Mouse (Mus musculus): Measurements from ENCODE around the gene March10. TPM values are rescaled to one million over a fixed set of nuclear protein-coding genes. Genes with fewer than 3 reads are reported as not detected.

The March10 gene
- total and polyA plus RNA-seq, 3 experiments, result 0.05 TPM; not detected in 2

DNA sequence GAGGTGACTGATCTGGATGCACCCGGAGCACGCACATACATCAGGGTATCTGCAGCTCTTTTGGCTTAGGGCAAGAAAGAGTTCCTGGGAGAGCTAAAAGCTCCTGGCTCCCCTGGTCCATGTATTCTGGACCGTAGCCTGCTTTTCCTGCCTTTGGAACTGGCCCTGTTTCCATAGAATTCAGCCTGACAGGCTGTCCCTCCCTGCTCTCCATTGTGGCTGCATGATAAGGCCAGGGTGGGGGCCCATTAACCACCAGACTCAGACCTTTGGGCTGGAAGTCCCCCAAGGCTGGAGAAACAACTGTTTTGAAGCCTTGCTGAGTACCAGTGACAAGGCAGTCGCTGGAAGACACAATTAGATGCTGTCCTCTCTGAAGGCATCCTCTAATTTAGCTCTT, 13.0 kb upstream of the March10 start:
- Histone ChIP-seq H3K4me1 (ENCODE audit: insufficient read depth, low read depth, low read length) (no peaks in the 10 kb centered on the region), H3K36me3 (replicated peaks) (no peaks in the 10 kb centered on the region), H3K9me3 (replicated peaks) (no peaks in the 10 kb centered on the region), H3K4me3 (ENCODE audit: low read depth, low read length) (no peak overlapping the region), H3K27me3 (ENCODE audit: insufficient read depth, low read length) (peaks cover 13% of the 10 kb centered on the region)
- DNase-seq (ENCODE audit: low spot score), result no peak
- no peak for ATAC-seq (ENCODE audit: extremely low read depth, insufficient number of reproducible peaks, low FRiP score, poor library complexity, severe bottlenecking)
- TF ChIP-seq GATA1 (IDR thresholded peaks at IDR 0.05; ENCODE audit: borderline replicate concordance, low read length) (no peak), TAL1 (conservative IDR thresholded peaks at IDR 0.05; ENCODE audit: low read depth, low read length) (no peak), POLR2AphosphoS5 (IDR thresholded peaks at IDR 0.05; ENCODE audit: insufficient replicate concordance, low read depth, low read length) (no peak)

DNA sequence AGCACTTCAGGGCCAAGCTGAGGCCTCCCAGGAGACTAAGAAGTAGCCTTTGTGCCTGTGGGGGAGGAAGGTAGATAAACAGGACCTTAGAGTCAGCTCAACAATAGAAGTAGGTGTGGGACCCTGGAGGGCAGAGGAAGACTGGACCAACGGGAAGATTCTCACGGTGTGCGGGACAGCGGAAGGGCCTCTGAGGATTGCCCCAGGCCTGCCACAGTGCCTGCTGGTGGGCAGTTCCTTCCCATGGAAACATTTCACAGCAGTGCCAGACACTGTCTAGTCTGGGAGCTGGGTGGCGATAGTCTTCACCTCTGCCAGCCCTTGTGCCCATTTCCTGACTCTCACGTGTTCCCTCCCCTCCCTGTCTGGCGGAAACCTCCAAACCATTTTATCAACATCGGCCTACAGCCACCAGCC, 12.6 kb upstream of the March10 start:
- DNase-seq (ENCODE audit: low spot score), result no peak
- no peak overlapping the region for H3K4me3 ChIP-seq (ENCODE audit: low read depth, low read length)
- H3K4me1 ChIP-seq (ENCODE audit: insufficient read depth, low read depth, low read length), result no peaks in the 10 kb centered on the region
- peaks cover 13% of the 10 kb centered on the region for H3K27me3 ChIP-seq (ENCODE audit: insufficient read depth, low read length)
- TF ChIP-seq GATA1 (IDR thresholded peaks at IDR 0.05; ENCODE audit: borderline replicate concordance, low read length), result no peak
- TF ChIP-seq POLR2AphosphoS5 (IDR thresholded peaks at IDR 0.05; ENCODE audit: insufficient replicate concordance, low read depth, low read length), result no peak
- no peak for TF ChIP-seq TAL1 (conservative IDR thresholded peaks at IDR 0.05; ENCODE audit: low read depth, low read length)
- TF ChIP-seq GATA2 (IDR thresholded peaks at IDR 0.05; ENCODE audit: borderline replicate concordance, low read depth, low read length), result no peak
- TF ChIP-seq CTCF (IDR thresholded peaks at IDR 0.05; ENCODE audit: low read depth, low read length), result no peak
- no peak for ATAC-seq (ENCODE audit: extremely low read depth, insufficient number of reproducible peaks, low FRiP score, poor library complexity, severe bottlenecking)
- no peaks in the 10 kb centered on the region for H3K9me3 ChIP-seq (replicated peaks)
- H3K36me3 ChIP-seq (replicated peaks), result no peaks in the 10 kb centered on the region

DNA sequence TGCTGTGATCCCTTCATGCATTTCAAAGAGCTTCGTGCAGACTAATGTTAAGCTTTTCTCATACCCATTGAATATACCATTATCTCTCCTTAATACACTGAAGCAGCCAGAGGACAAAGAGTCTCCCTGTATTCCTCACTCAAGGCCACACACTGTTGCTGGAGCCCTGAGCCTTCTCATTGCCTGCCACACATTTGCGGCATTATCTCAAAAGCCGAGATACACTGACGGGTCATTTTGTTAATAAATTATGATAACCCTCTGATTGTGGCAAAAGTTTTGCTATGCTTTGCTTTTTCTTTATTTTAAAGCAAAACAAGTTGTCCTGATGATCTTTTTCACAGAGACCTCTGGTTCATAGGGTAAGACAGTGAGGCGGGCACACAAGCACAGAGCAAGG, 11.9 kb upstream of the March10 start:
- Histone ChIP-seq H3K4me1 (ENCODE audit: insufficient read depth, low read depth, low read length) (no peaks in the 10 kb centered on the region), H3K9me3 (replicated peaks) (no peaks in the 10 kb centered on the region), H3K36me3 (replicated peaks) (no peaks in the 10 kb centered on the region), H3K4me3 (ENCODE audit: low read depth, low read length) (no peak overlapping the region), H3K27me3 (ENCODE audit: insufficient read depth, low read length) (peaks cover 13% of the 10 kb centered on the region)
- ATAC-seq (ENCODE audit: extremely low read depth, insufficient number of reproducible peaks, low FRiP score, poor library complexity, severe bottlenecking) (no peak), DNase-seq (ENCODE audit: low spot score) (no peak)
- TF ChIP-seq POLR2AphosphoS5 (IDR thresholded peaks at IDR 0.05; ENCODE audit: insufficient replicate concordance, low read depth, low read length), result no peak
- no peak for TF ChIP-seq GATA1 (IDR thresholded peaks at IDR 0.05; ENCODE audit: borderline replicate concordance, low read length)
- no peak for TF ChIP-seq GATA2 (IDR thresholded peaks at IDR 0.05; ENCODE audit: borderline replicate concordance, low read depth, low read length)
- no peak for TF ChIP-seq CTCF (IDR thresholded peaks at IDR 0.05; ENCODE audit: low read depth, low read length)
- TF ChIP-seq TAL1 (conservative IDR thresholded peaks at IDR 0.05; ENCODE audit: low read depth, low read length), result no peak

DNA sequence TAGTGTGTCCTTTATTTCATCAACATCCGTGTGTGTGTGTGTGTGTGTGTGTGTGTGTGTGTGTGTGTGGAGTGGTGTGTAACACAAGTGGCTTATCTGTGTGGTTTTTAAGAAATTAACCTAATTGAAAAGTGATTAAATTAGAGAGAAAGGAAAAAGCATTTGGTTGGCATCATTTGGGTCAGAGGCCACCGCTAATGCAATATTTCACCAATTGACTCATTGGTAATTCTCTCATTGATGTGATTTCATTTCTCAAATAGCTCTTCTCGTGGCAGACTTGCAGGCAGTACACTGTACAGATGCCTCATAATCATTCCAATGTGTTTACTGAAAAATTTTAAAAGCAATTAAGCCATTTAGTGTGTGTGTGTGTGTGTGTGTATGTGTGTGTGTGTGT, 11.3 kb upstream of the March10 start:
- H3K4me1 ChIP-seq (ENCODE audit: insufficient read depth, low read depth, low read length), result no peaks in the 10 kb centered on the region
- TF ChIP-seq POLR2AphosphoS5 (IDR thresholded peaks at IDR 0.05; ENCODE audit: insufficient replicate concordance, low read depth, low read length), result no peak
- TF ChIP-seq CTCF (IDR thresholded peaks at IDR 0.05; ENCODE audit: low read depth, low read length), result no peak
- no peak for TF ChIP-seq TAL1 (conservative IDR thresholded peaks at IDR 0.05; ENCODE audit: low read depth, low read length)
- TF ChIP-seq GATA2 (IDR thresholded peaks at IDR 0.05; ENCODE audit: borderline replicate concordance, low read depth, low read length), result no peak
- TF ChIP-seq GATA1 (IDR thresholded peaks at IDR 0.05; ENCODE audit: borderline replicate concordance, low read length), result no peak
- ATAC-seq (ENCODE audit: extremely low read depth, insufficient number of reproducible peaks, low FRiP score, poor library complexity, severe bottlenecking), result no peak
- peaks cover 13% of the 10 kb centered on the region for H3K27me3 ChIP-seq (ENCODE audit: insufficient read depth, low read length)
- no peaks in the 10 kb centered on the region for H3K36me3 ChIP-seq (replicated peaks)
- no peak for DNase-seq (ENCODE audit: low spot score)
- H3K9me3 ChIP-seq (replicated peaks), result no peaks in the 10 kb centered on the region
- H3K4me3 ChIP-seq (ENCODE audit: low read depth, low read length), result no peak overlapping the region

DNA sequence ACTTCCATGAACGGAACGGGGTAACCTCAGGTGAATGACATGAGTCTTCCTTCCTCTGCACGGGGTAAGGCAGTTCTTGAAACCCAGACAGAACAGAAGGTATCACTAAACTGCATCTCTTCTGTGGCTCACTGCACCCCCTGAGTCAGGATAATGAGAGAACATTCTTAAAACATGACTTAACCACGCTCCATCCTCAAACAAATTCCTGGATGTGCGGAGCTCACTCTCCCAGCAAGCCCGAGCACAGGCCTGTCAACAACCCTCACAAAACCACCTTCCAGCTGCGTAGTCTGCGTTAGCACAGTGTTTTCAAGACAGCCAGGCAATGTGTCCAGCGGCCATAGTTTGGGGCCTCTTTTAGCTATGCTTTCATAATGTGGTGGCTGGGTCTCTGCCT, 10.7 kb upstream of the March10 start:
- DNase-seq (ENCODE audit: low spot score) (no peak), ATAC-seq (ENCODE audit: extremely low read depth, insufficient number of reproducible peaks, low FRiP score, poor library complexity, severe bottlenecking) (no peak)
- no peaks in the 10 kb centered on the region for H3K36me3 ChIP-seq (replicated peaks)
- H3K9me3 ChIP-seq (replicated peaks), result no peaks in the 10 kb centered on the region
- H3K27me3 ChIP-seq (ENCODE audit: insufficient read depth, low read length), result peaks cover 12% of the 10 kb centered on the region
- no peak overlapping the region for H3K4me3 ChIP-seq (ENCODE audit: low read depth, low read length)
- no peaks in the 10 kb centered on the region for H3K4me1 ChIP-seq (ENCODE audit: insufficient read depth, low read depth, low read length)
- TF ChIP-seq TAL1 (conservative IDR thresholded peaks at IDR 0.05; ENCODE audit: low read depth, low read length) (no peak), GATA2 (IDR thresholded peaks at IDR 0.05; ENCODE audit: borderline replicate concordance, low read depth, low read length) (no peak), GATA1 (IDR thresholded peaks at IDR 0.05; ENCODE audit: borderline replicate concordance, low read length) (no peak), CTCF (IDR thresholded peaks at IDR 0.05; ENCODE audit: low read depth, low read length) (no peak), POLR2AphosphoS5 (IDR thresholded peaks at IDR 0.05; ENCODE audit: insufficient replicate concordance, low read depth, low read length) (no peak)

DNA sequence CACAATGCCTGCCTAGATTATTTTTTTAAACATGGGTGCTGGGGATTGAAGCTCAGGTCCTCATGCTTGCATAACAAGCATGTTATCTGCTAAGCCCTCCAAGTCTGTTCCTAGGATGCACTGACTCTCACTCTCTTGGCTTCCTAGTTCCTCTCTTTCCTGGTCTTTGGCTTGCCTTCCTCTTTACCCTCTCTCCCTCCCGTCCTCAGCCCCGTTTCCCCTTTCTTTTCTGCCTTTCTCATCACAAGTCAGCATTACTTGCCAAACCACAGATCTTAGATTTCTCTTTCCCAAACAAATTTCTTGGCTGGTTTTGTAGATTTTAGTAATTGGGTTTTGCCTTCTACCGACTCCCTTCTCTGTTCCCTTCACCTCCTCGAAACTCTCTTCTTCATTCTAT, 10.2 kb upstream of the March10 start:
- Histone ChIP-seq H3K4me1 (ENCODE audit: insufficient read depth, low read depth, low read length) (no peaks in the 10 kb centered on the region), H3K36me3 (replicated peaks) (no peaks in the 10 kb centered on the region), H3K4me3 (ENCODE audit: low read depth, low read length) (no peak overlapping the region), H3K9me3 (replicated peaks) (no peaks in the 10 kb centered on the region), H3K27me3 (ENCODE audit: insufficient read depth, low read length) (peaks cover 11% of the 10 kb centered on the region; the same call in 1 of the 2 replicates)
- no peak for TF ChIP-seq GATA1 (IDR thresholded peaks at IDR 0.05; ENCODE audit: borderline replicate concordance, low read length)
- no peak for TF ChIP-seq POLR2AphosphoS5 (IDR thresholded peaks at IDR 0.05; ENCODE audit: insufficient replicate concordance, low read depth, low read length)
- no peak for TF ChIP-seq TAL1 (conservative IDR thresholded peaks at IDR 0.05; ENCODE audit: low read depth, low read length)
- no peak for TF ChIP-seq CTCF (IDR thresholded peaks at IDR 0.05; ENCODE audit: low read depth, low read length)
- TF ChIP-seq GATA2 (IDR thresholded peaks at IDR 0.05; ENCODE audit: borderline replicate concordance, low read depth, low read length), result no peak
- DNase-seq (ENCODE audit: low spot score) (no peak), ATAC-seq (ENCODE audit: extremely low read depth, insufficient number of reproducible peaks, low FRiP score, poor library complexity, severe bottlenecking) (no peak)
